Mouse (Mus musculus): ENCODE measurements at regions not wholly inside any gene's neighbourhood (a gene's known extent, or its start where the extent isn't known, plus 50 kb on each side); places are given as distances from the start of the nearest gene placed in this dataset.

DNA sequence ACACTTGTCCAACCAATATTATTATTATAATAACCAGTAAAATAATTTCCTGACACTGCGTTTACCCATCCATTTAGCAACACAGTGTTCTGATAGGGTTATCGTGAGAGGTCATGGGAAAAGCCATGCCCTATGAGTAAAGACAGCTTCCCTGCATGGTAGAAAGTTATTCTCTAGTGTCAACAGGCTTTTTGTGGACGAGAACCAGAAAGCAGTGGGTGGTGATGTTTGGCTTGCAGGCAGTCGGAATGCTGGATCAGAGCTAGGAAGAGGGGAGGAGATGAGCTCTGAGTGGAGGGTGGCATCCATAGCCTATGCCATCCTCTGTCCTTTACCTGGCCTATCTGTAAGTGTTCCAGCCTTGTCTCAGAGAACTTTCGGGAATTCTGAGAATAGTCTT lies 83.1 kb upstream of the Sash1 start:
- Histone ChIP-seq H3K4me2 (ENCODE audit: low read depth) (no peak overlapping the region), H3ac (ENCODE audit: control insufficient read depth, insufficient read length) (no peak overlapping the region), H3K27me3 (ENCODE audit: control insufficient read depth, insufficient read depth, insufficient read length) (no peaks in the 10 kb centered on the region), H3K4me3 (no peak overlapping the region), H3K79me2 (ENCODE audit: control insufficient read depth, insufficient read depth) (no peaks in the 10 kb centered on the region), H3K36me3 (ENCODE audit: control insufficient read depth, insufficient read depth) (no peaks in the 10 kb centered on the region)
- TF ChIP-seq MYOD1 (IDR thresholded peaks at IDR 0.05; ENCODE audit: control insufficient read depth in 1 of 3, insufficient read length in 2 of 3, low read depth in 2 of 3), result no peak
- TF ChIP-seq USF1 (IDR thresholded peaks at IDR 0.05; ENCODE audit: low read depth), result no peak
- TF ChIP-seq TCF3 (IDR thresholded peaks at IDR 0.05; ENCODE audit: insufficient read length, low read depth), result no peak
- TF ChIP-seq MYOG (IDR thresholded peaks at IDR 0.05; ENCODE audit: control insufficient read depth in 1 of 3, insufficient read depth in 1 of 3, insufficient read length in 2 of 3, low read depth in 2 of 3), result no peak
- TF ChIP-seq CEBPB (IDR thresholded peaks at IDR 0.05; ENCODE audit: insufficient read depth, poor library complexity, severe bottlenecking), result no peak
- TF ChIP-seq REST (IDR thresholded peaks at IDR 0.05; ENCODE audit: insufficient read depth, insufficient read length), result no peak
- no peak for TF ChIP-seq E2F4 (IDR thresholded peaks at IDR 0.05; ENCODE audit: insufficient read depth)
- TF ChIP-seq POLR2A (IDR thresholded peaks at IDR 0.05; ENCODE audit: insufficient read length, low read depth), result no peak
- no peak for TF ChIP-seq POLR2AphosphoS2 (IDR thresholded peaks at IDR 0.05; ENCODE audit: insufficient read length, low read depth)
- no peak for TF ChIP-seq SRF (IDR thresholded peaks at IDR 0.05; ENCODE audit: control insufficient read depth, insufficient read length, low read depth)
- no peak for TF ChIP-seq MAX (IDR thresholded peaks at IDR 0.05; ENCODE audit: low read depth)
- TF ChIP-seq TCF12 (IDR thresholded peaks at IDR 0.05; ENCODE audit: insufficient read depth, poor library complexity, severe bottlenecking), result no peak

DNA sequence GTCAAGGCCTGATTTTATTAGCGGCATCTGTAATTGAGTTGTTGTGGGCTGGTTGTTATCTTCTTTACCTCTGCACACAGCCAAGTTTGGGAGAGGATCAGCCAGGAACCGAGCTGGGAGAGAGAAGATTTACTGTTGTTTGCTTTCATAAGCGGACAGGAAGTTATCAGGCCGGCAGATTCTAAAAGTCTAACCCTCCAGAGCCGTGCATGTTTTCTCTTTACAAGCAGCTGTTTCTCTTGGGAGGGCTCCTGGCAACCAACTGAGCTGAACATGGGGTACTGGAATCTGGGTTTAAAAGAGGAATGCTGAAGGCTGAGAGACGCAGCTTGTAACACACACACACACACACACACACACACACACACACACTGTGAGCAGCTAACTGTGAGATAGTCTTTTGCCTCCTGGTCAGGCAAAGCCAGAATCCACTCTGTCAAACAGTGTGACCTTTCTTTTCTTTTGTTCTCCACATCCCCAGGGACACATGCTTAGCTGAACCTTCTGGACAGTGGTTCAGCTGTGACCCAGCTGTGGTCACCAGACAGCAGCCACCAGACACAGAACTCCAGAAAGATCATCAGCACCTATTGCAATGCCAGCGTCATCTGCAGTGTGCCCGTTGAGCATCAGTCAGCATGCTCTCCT lies 82.5 kb upstream of the Sash1 start:
- no peak overlapping the region for H3ac ChIP-seq (ENCODE audit: control insufficient read depth, insufficient read length)
- H3K36me3 ChIP-seq (ENCODE audit: control insufficient read depth, insufficient read depth), result no peaks in the 10 kb centered on the region
- H3K79me2 ChIP-seq (ENCODE audit: control insufficient read depth, insufficient read depth), result no peaks in the 10 kb centered on the region
- H3K4me3 ChIP-seq, result no peak overlapping the region
- no peaks in the 10 kb centered on the region for H3K27me3 ChIP-seq (ENCODE audit: control insufficient read depth, insufficient read depth, insufficient read length)
- no peak overlapping the region for H3K4me2 ChIP-seq (ENCODE audit: low read depth)
- no peak for TF ChIP-seq MYOD1 (IDR thresholded peaks at IDR 0.05; ENCODE audit: control insufficient read depth in 1 of 3, insufficient read length in 2 of 3, low read depth in 2 of 3)

DNA sequence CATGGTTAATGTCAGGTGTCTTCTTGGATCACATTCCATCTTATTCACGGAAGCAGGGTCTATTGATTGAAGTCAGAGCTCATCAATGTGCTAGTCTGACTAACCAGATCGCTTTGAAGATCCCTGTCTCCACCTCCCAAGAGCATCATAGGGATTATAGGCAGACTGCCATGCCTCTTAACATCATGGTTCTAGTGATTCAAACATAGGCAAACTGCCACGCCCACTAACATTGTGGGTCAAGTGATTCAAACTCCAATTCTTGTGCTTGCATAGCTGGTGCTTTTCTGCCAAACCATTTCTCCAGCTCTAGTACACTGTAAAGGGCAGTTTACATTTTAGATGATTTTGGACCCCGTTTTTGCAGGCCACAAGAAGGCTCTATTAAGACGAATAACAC lies 77.1 kb upstream of the Sash1 start:
- no peaks in the 10 kb centered on the region for H3K36me3 ChIP-seq (ENCODE audit: control insufficient read depth, insufficient read depth)
- TF ChIP-seq USF1 (IDR thresholded peaks at IDR 0.05; ENCODE audit: low read depth), result no peak
- TF ChIP-seq MYOD1 (IDR thresholded peaks at IDR 0.05; ENCODE audit: control insufficient read depth in 1 of 3, insufficient read length in 2 of 3, low read depth in 2 of 3), result no peak
- no peak for TF ChIP-seq SRF (IDR thresholded peaks at IDR 0.05; ENCODE audit: control insufficient read depth, insufficient read length, low read depth)
- TF ChIP-seq MAX (IDR thresholded peaks at IDR 0.05; ENCODE audit: low read depth), result no peak
- TF ChIP-seq REST (IDR thresholded peaks at IDR 0.05; ENCODE audit: insufficient read depth, insufficient read length), result no peak
- TF ChIP-seq TCF3 (IDR thresholded peaks at IDR 0.05; ENCODE audit: insufficient read length, low read depth), result no peak
- TF ChIP-seq POLR2AphosphoS2 (IDR thresholded peaks at IDR 0.05; ENCODE audit: insufficient read length, low read depth), result no peak
- no peak for TF ChIP-seq TCF12 (IDR thresholded peaks at IDR 0.05; ENCODE audit: insufficient read depth, poor library complexity, severe bottlenecking)
- no peak for TF ChIP-seq E2F4 (IDR thresholded peaks at IDR 0.05; ENCODE audit: insufficient read depth)
- TF ChIP-seq POLR2A (IDR thresholded peaks at IDR 0.05; ENCODE audit: insufficient read length, low read depth), result no peak
- no peak for TF ChIP-seq CEBPB (IDR thresholded peaks at IDR 0.05; ENCODE audit: insufficient read depth, poor library complexity, severe bottlenecking)
- TF ChIP-seq MYOG (IDR thresholded peaks at IDR 0.05; ENCODE audit: control insufficient read depth in 1 of 3, insufficient read depth in 1 of 3, insufficient read length in 2 of 3, low read depth in 2 of 3), result no peak
- H3ac ChIP-seq (ENCODE audit: control insufficient read depth, insufficient read length), result no peak overlapping the region
- H3K4me3 ChIP-seq, result no peak overlapping the region
- H3K4me2 ChIP-seq (ENCODE audit: low read depth), result no peak overlapping the region
- no peaks in the 10 kb centered on the region for H3K27me3 ChIP-seq (ENCODE audit: control insufficient read depth, insufficient read depth, insufficient read length)
- no peaks in the 10 kb centered on the region for H3K79me2 ChIP-seq (ENCODE audit: control insufficient read depth, insufficient read depth)

DNA sequence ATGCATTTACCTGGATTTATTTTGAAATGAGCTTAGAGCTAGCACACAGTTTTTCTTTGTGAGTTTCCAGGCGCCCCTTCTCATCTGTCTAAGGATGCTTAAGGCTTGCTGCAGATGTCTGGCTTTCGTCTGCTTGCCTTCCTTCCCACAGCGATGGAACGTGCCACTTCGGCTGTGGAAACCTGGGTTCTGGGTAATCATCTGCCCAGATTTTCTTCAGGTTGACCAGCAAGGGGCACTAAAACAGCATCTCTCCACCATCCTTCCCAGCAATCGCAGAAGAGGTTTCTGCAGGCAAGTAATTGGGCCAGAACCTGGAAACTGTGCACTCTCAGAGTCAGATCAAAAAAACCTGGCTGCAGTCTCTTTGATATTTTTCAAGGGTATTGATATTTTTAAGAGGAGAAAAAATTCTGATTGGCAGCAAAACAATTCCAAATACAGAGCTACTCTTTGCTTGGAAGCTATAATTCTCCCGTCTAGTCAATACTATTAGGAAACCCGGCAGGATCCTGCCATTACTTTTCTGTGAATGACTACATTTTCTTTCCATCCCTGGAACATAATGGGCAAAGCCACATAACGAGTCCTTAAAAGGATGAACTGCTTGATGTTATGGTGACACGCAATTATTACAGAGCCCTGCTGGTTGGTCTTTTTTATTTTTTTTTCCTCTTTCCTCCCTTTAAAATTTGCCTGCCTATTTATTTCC lies 75.2 kb upstream of the Sash1 start:
- H3K4me3 ChIP-seq, result no peak overlapping the region
- H3K27me3 ChIP-seq (ENCODE audit: control insufficient read depth, insufficient read depth, insufficient read length), result no peaks in the 10 kb centered on the region
- H3K79me2 ChIP-seq (ENCODE audit: control insufficient read depth, insufficient read depth), result no peaks in the 10 kb centered on the region
- no peak overlapping the region for H3K4me2 ChIP-seq (ENCODE audit: low read depth)
- TF ChIP-seq USF1 (IDR thresholded peaks at IDR 0.05; ENCODE audit: low read depth) (no peak), CEBPB (IDR thresholded peaks at IDR 0.05; ENCODE audit: insufficient read depth, poor library complexity, severe bottlenecking) (no peak), MYOD1 (IDR thresholded peaks at IDR 0.05; ENCODE audit: control insufficient read depth in 1 of 3, insufficient read length in 2 of 3, low read depth in 2 of 3) (no peak), POLR2A (IDR thresholded peaks at IDR 0.05; ENCODE audit: insufficient read length, low read depth) (no peak), MYOG (IDR thresholded peaks at IDR 0.05; ENCODE audit: control insufficient read depth in 1 of 3, insufficient read depth in 1 of 3, insufficient read length in 2 of 3, low read depth in 2 of 3) (no peak), MAX (IDR thresholded peaks at IDR 0.05; ENCODE audit: low read depth) (no peak)
- no peaks in the 10 kb centered on the region for H3K36me3 ChIP-seq (ENCODE audit: control insufficient read depth, insufficient read depth)
- no peak overlapping the region for H3ac ChIP-seq (ENCODE audit: control insufficient read depth, insufficient read length)
